Mouse (Mus musculus): ENCODE measurements around the gene Gtf3c1.
"Not testable (repeated sequence)": the region's sequence is repeated elsewhere in the genome, so short reads cannot be mapped to it uniquely, and the experiment has no call there.

Gtf3c1 gene

DNA sequence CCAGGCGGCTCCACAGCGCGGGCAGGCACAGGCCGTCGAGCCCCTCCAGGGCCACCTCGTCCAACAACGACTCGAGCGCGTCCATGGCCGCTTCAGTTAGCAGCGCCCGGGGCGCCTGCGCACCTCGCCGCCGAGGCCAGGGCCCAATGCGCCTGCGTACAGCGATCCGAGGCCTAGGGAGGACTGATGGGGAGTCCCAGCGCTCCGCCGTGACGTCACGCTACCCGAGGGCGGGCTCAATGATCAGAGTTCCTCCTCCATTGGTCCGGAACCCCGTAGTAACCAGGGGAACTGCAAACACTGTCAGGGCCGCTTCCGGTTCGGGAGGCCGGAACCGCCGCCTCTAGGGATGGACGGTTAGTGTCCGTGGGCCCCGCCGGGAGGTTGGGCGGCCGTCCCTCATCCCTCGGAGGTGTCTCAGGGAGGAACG, at the start of gene Gtf3c1, which contains the start of gene D430042O09Rik:
Gene Gtf3c1, minus strand, starts transcription at position 188 of the 430 bp plus-strand sequence.
Gene D430042O09Rik, plus strand, starts transcription at position 296 of the 430 bp plus-strand sequence.
- peak; percentile 100 for DNase-seq

DNA sequence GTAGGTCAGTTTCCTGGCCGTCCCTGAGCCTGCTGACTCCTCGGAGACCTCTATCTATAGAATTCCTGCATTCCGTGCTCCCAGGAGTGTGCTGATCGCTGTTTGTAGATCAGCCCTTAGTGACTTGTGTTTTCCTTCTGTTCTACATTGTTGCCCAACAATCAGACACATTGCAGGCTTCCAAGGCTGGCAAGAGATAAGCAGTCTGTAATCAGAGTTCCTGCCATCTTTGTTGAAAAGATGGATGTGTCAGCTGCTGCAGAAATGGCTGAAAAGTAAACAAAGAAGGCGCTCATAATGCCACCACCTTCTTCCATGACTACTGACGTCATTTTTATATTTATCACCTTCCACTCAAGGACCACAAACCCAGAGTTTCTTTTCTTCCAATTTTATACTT, 49.2 kb upstream of the Gtf3c1 start:
- peak in 1 of 2 experiments; percentile 19 for DNase-seq

DNA sequence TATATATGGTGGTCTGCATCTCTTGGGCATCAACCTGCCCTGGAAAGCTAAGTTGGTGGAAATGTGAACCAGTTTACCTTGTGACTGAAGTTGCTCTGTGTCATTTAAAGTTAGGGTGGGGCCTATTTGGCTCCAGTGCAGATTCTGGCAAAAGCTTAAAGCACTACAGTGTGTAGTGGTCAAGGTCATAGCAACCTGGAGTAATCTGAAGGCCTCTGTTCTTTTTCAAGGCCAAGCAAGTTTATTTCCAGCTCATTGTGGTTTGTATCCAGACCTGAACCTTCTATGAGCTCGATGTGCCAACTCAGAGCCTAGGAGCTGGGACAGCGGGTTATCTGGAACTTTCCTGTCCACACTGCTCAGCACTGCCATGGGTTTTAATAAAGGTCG, 45.7 kb upstream of the Gtf3c1 start:
- no peak for DNase-seq

DNA sequence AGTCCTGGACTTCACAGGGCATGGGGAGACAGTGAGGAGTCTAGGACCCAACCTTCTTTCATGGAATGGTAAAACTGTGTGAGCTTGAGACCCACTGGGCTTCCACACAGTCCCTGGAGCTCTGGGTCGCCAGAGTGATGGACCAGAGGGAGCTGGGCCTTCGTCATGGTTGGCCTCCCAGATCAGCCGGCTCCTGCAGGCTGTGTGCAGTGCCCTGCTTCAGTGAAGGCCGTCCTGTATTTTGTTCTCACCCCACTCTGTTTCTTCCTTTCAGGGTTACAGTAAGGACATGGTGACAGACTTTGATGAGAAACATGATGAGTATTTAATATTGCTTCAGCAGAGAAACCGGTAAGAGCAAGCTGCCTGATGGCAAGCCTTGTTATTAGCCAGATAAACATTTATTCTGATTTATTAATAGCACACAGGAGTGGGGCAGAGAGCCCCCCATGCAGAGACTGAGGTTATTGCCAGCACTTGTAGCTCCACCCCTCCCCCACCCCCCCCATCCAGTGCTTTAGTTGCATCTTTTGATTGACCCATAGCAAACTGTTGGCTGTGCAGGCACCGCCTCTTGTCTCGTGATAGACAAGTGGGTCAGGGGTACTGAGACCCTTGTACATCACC, 45.2 kb upstream of the Gtf3c1 start:
- no peak for DNase-seq

DNA sequence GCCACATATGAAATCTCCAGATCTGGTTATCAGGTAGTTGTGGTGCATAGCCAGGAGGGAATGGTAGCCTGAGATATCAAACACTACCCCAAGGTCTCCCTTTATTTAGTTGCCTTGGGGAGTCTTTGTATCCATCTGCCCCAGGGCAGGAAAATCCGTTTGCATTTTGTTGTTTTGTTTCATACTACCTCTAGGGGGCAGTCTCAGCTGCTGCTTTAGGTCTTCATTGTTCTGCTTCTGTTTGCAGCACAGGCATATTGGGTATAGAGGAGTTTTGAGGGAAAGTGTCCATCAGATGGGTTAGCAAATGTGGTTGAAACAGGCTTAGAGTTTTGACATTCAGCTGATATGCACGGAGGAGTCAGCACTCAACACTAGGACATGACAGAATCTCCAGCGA, 40.6 kb upstream of the Gtf3c1 start:
- DNase-seq = no peak

DNA sequence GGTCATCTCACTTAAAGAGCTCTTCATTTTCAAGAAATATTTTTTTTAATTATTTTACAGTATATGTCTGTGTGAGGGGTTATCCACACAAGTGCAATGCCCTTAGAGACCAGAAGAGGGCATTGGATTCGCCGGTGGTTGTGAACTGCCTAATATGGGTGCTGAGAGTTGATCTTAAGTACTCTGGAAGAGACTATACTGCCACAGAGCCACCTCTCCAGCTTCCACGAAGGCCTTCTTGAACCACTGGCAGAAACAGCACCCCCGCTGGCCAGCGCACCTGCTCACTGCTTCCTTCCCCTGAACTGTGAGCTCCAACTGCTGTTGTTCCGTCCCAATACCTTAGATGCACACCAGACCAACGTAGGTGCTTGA, 39.7 kb upstream of the Gtf3c1 start:
- DNase-seq = no peak

DNA sequence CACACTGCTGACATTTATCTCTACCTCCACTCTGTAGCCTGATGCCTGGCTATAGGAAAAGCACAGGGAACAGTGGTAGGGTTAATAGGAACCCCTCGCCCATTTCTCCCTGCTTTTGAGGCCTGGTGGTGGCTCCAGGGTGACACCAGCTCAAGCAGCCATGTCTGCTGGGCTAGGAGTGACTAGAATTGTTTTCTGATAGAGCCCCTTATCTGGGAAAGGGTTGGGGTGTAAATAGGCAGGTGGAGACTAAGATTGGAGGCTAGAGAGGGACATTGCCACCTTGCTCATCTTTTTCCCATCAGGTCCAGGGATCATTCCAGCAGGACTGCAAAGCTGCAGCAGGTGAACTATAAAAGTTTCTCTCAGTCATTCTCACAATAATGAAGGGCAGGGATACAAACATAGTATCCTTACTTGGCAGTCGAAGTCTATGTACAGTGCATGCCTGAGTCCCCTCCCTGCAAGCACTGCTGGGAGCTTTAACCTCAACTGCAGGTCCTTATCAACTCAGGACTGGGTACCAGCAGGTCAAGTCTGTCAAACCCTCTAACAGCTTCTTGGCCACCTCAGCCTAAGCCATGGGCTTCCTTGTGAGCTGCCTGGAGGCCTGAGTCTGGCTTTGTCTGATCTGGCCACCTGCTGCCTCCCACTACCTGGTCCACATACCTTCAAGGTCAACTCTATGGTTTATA, 39.2 kb upstream of the Gtf3c1 start:
- no peak for DNase-seq

DNA sequence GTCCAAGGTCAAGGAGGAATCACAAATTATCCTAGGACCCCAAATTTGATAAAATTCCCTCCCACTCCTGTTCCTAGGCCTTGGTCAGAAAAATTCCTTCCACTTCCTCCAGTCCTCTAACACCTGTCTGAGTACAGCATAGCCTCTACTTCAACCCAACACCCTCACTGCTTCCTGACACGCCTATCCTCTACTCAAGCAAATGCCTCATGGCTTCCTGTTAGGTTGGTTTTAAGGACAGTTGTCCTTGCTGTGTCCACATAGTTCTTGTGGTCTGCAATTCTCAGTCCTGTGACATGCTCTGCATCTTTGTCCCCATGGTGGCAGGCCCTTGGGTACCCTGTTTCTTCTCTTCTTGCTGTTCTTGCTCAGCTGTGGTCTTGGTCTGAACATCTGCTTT, 37.2 kb upstream of the Gtf3c1 start:
- DNase-seq = no peak

DNA sequence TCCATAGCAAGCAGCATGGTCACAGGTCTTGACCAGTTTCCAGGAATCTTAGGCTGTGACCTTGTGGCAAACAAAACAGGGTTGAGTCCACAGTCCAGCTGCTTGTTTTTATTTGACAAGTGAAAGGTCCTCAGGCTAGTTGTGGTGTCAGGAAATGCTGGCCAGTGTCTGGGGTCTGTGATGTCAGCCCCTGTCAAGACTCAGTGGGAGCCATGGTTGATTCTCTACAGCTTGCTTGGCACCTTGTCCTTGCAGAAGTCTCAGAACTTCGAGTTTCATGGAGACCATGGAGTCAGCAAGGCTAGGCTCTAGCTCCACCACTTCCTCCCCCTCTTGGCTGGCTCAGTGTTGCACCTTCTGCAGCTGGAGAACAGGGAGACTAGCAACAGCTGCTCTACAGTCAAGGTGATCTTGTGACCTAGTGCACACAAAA, 33.7 kb upstream of the Gtf3c1 start:
- DNase-seq = peak; percentile 47 to 67

DNA sequence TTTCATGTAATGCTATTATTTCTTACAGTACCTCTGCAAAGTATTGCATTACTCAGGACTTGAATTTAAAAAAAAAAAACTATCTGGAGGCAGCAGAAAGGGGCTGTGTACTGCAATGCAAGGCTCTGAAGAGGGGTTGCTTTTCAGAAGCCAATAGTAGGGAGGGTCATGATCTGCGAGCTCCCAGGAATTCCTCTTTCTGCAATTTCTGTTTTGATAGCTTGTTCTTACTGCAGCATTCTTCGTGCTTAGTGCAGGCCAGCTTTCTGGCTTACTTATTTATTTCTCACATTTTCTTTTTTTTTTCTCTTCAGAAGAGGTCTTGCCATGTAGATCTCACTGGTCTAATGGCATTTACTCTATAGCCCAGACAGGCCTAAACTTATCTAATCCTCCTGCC, 32.9 kb upstream of the Gtf3c1 start:
- DNase-seq = no peak

DNA sequence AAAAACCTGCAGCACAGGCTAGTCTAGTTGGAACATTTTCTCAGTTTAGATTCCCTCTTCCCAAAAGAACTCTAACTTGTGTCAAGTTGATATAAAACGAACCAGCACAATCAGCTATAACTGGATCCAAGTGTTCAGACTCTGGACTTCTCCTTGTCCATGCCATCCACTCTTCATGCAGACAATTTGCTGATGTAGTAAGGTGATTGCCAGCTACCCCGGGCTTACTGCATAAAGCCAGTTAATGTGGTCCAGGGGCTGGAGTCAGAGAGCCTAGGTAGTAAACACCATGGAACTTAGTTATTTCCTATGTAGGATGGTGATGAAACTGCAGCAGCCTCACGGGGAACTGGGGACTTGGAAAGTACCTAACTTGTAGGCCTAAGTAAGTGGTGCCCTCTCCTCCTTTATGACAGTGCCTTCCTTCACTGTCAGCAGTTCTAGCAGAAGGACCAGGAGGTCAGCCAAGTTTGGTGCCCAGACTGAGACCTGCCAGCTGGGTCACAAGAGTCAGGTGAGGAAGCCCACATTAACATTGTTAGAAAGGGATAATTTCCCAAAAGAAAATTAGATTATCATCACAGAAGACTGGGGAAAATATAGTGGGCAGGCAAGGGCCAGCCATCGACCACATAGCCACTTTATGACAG, 28.9 kb upstream of the Gtf3c1 start:
- no peak for DNase-seq

DNA sequence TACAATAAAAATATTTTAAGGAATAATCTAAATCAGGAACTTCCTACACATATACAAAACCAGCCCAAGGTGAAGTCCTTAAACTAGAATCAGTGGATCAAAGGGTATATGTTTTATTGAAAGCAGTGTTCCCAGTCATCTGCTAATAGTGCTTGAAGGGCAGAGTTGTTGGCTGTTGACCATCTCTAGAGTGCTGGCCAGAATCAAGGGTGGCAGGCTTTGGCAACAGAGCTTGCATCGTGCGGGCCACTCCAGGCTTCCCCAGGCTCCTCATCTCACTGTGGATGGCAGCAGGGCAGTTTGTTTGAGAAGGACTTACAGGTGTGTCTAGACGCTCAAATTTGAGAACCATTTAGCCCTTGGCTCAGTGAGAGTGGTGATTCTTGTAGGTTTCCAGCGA, 26.2 kb upstream of the Gtf3c1 start:
- DNase-seq = no peak

DNA sequence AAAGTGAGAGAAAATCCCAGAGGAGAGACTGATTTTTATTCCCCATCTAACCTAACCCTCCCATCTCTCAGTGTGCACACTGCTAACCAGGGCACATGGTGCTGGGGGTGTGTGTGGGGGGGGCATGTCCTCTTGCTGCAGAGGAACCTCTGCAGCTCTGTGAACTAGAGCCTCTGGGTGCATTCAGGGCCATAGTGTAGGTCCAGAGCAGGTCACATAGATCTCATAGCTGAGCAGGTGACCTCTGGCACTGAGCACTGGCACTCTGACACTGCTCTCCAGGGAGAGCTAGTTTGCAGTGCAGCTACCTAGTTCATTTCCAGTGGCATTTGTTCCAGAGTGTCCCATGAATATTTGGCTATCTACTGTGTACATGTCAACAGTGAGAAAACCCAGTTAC, 24.1 kb upstream of the Gtf3c1 start:
- no peak for DNase-seq

DNA sequence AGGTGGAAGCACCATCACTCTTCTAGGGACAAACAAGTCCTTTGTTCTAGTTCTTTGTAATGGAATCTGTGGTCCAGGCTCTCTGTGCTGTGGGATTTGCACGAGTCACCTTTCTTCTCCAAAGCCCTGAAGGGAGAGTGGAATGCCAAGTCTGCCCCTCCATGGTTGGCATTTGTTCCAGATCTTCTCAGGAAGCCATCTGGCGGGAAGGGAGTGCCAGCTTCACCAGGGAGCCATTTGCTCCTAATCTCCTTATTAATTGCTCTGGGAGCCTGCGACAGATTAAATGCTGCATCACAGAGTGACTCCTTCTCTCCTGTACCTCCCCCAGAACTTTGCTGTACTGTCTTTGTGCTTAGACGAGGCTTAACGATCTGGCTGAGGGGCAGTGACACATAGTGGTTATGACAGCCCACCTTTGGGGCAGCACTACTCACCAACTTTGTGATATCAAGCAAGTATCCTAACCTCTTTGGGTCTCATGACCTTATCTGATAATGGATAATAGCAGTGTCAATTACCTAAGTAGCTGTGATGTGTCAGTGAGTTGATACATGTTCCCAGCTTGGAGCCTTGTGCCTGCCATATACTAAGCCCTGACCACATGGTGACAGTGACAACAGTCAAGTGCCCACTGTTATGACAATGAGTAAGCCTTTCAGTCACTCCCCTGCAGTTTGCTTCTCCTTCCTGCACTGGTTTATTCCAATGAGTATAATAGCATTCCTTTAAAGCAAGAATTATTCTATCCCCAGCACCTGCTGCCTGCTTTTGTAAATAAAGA, 15.8 kb upstream of the Gtf3c1 start:
- DNase-seq = no peak

DNA sequence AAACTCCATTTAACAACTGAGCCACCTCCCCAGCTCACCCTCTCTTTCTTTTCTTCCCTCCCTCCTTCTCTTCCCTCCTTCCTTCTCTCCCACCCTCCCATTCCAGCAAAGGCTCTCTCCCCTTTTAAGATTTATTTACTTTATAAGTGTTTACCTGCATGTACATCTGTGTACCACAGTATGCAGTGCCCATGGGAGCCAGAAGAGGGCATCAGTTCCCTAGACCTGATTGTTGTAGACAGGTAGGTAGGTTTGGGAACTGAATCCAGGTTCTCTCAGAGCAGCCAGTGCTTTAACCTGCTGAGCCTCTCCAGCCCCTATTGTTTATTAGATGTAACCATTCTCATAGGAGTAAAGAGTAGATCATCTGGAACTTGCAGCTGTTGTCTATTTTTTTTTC, 14.5 kb upstream of the Gtf3c1 start:
- no peak for DNase-seq

DNA sequence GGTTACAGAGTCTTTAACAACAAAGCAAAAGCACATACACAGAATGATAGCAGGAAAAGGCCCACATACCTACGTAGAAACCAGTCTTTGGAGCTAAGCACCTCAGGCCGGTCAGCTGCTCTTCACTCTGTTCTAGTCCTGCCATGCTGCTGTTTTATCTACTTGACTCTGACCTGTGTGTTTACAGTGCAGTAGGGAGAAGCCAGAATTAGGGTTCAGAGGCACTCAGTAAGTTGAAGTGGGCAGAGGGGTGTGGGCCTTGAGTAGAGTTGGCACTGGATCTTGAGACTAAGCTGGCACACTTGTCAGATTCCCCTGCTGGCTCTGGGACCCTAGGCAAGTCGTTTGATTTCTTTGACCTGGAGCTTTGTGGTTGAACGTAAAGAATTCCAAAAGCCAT, 13.5 kb upstream of the Gtf3c1 start:
- DNase-seq = peak; percentile 75 to 76

DNA sequence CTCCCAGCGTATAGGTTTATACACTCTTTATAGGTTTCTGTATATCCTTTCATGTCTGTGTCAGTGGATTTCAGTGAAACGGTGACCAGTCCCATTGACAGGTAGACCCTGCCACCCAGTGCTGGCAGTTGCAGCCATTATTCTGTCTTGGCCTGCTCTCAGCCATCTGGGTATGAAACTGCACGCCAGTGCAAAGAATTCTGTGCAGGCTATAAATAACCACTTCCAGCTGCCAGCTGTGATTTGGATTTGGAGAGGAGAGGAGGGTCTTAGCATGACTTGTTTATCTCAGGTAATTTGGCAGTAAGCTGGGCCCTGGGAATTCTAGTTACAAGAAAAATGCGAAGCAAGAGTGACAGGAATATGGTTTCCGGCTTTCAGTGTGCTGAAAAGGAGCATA, 12.8 kb upstream of the Gtf3c1 start:
- no peak for DNase-seq

DNA sequence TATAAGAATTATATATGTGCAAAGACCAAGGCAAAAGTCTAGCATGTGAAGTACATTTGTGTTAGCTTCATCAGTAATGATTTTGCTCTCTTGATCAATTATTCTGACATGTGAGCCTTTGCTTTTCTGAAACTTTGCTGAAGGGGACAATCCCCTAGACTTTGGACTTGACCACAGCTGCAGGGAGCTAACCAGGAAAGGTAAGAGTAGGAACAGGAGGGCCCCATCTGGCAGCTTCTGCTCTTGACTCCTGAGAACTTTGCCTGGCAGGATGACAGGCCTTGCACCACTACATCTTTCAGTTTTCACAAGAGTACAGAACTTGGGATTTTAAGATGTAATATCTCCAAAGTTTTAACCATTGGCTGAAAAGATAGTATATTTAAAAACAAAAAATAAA, 10.0 kb upstream of the Gtf3c1 start:
- DNase-seq = no peak

DNA sequence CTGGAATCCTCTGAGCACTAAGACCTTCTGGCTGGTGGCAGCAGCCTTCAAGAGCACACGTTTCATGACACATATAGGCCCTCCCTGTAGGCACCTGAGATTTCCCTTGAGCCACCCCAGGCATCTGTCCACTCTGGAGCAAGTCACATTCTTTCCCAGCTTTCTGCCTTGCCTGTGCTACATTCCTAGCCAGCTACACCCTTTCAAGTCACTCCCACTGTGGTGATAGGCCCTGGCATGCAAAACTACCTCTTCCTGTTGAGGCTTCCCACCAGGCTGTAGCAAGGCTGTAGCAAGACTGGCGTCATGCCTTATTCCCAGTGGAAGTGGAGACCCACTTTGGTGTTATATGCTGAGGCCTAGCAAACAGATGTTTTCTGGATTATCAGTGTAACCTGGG, 9.1 kb upstream of the Gtf3c1 start:
- DNase-seq = peak; percentile 51 to 70

DNA sequence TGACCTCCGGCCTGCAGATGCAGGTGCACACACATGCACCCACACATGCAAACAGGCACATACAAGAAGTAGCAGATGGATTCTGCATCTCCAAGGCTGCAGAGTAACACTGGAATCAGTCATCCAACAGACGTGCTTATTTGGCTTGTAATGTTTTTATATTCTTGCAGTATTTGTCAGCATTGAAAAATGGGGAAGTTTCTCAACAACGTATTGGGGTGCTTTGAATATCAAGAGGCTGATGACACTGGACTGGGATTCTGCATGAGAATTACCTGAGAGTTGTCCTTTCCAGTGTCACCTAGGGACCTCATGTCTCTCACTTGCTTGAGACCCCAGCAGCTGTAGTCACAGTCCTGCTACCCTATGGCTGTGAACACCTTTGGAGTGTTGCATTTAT, 7.2 kb upstream of the Gtf3c1 start:
- DNase-seq = no peak

DNA sequence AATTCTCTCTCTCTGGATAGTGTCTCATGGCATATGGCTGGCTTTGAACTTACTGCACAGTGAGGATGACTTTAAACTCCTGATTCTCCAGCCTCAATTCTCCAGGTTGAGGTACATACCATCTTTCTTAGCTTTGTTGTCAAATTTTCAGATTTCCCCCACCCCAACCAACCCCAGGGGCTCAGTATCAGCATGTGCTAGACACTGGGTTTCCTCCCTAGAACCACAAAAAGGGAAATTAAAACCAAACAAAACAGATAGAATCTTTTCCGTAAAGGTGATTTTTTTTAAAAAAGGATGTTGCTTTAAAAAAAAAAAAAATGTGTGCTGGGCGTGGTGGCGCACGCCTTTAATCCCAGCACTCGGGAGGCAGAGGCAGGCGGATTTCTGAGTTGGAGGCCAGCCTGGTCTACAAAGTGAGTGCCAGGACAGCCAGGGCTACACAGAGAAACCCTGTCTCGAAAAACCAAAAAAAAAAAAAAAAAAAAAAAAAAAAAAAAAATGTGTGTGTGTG, 6.0 kb upstream of the Gtf3c1 start:
- not testable (repeated sequence) for DNase-seq

DNA sequence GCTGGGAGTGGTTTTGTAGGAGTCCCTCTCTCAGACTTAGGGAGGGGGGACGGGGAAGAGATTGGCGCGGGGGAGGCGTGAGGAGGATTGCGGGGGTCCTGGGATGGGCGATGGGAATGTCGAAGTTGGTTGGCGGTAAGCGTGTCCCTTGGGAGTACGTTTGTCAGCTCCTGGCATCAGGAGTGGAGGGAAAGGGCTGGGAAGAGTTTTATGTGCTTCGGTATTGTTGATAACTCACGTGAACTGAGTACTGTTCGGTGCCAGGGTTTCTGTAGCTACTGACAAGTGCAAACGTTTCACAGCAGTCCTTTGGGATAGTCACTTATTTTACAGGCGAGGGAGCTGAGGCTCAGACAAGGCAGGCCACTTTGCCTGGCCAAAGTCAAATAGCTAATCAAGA, 520 bp upstream of the Gtf3c1 start:
- DNase-seq = no peak

DNA sequence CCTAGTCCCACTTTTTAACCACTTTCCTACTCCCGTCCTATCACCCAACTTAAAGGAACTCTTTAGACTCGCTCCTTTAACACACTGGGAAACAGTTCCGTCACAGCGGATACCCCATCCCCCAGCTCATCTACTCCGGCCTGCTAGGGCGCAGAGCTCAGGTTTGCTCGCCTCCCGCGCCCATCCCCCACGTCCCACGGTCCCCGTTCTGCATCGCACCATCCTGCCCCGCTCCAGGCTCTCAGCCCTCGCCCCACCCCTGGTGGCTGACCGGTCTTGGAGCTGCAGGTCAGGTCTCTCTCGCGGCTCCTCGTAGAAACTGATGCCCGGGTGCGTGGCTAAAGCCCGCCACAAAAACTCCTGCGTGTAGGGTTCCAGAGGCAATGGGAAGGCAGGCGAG, 394 bp downstream of the Gtf3c1 start:
- peak; percentile 75 to 80 for DNase-seq

Data from lung, adult 18-20 months (tissue).